Mouse (Mus musculus) thymus, adult 2 months (tissue): ENCODE data around the gene Mfap1b.

Source experiments
- CTCF ChIP-seq: fragments of 200-500 bp; IDR thresholded peaks from 2 replicates; pipeline ENCODE4 v1.5.1; 2012; ENCODE audit warnings: mild to moderate bottlenecking, control low read depth, low read length, moderate library complexity, borderline replicate concordance; ENCODE audit not compliant: control insufficient read depth, poor library complexity, insufficient read depth; ENCODE audit errors: extremely low read depth
- POLR2A ChIP-seq: fragments of 200-500 bp; IDR thresholded peaks from 2 replicates; pipeline ENCODE4 v1.6.1; 2012; ENCODE audit warnings: mild to moderate bottlenecking, low read length, control low read depth, moderate library complexity; ENCODE audit not compliant: control insufficient read depth, poor library complexity, insufficient read depth; ENCODE audit errors: extremely low read depth

- TF ChIP-seq POLR2A (no peak), CTCF (no peak)
These were observed 35.7 kb upstream of the Mfap1b start for GRCm38 (mm10) chr2:121509584-121509983.
